Mouse (Mus musculus): ENCODE measurements around the gene Atp13a3. TPM values are rescaled to one million over a fixed set of nuclear protein-coding genes. Genes with fewer than 3 reads are reported as not detected.

Gene Atp13a3
- polyA plus RNA-seq, 1 experiment from 2014 or later, result 22.6 TPM

- H3K4me3 ChIP-seq (ENCODE audit: low read depth, low read length), result no peak overlapping the region
- H3K27ac ChIP-seq (ENCODE audit: low read depth, low read length), result no peak overlapping the region
- peaks cover 6% of the 10 kb centered on the region for H3K27me3 ChIP-seq (replicated peaks; ENCODE audit: control insufficient read depth, insufficient read depth, low read length)
- ATAC-seq (replicated peaks; ENCODE audit: low FRiP score) (no peak), DNase-seq (ENCODE audit: low spot score) (no peak)
- H3K36me3 ChIP-seq (ENCODE audit: control insufficient read depth, insufficient read depth, low read length), result no peaks in the 10 kb centered on the region
- no peaks in the 10 kb centered on the region for H3K4me1 ChIP-seq (replicated peaks; ENCODE audit: control insufficient read depth, insufficient read depth, low read length)
- no peaks in the 10 kb centered on the region for H3K9me3 ChIP-seq (ENCODE audit: control insufficient read depth, low read length)
- no peak overlapping the region for H3K9ac ChIP-seq (ENCODE audit: low read depth, low read length)
- no peak overlapping the region for H3K4me2 ChIP-seq
- WGBS, result 57% methylated on average over 6 of the region's 6 CpGs
Observed at GRCm38 (mm10) chr16:30290436-30290835, 115.3 kb downstream of the Atp13a3 start.

- H3K36me3 ChIP-seq (ENCODE audit: control insufficient read depth, insufficient read depth, low read length), result no peaks in the 10 kb centered on the region
- no peaks in the 10 kb centered on the region; the same call in 1 of the 2 replicates for H3K4me1 ChIP-seq (replicated peaks; ENCODE audit: control insufficient read depth, insufficient read depth, low read length)
- H3K9me3 ChIP-seq (ENCODE audit: control insufficient read depth, low read length), result no peaks in the 10 kb centered on the region
- peaks cover 48% of the 10 kb centered on the region for H3K27me3 ChIP-seq (replicated peaks; ENCODE audit: control insufficient read depth, insufficient read depth, low read length)
- DNase-seq (ENCODE audit: low spot score), result no peak
- 56% methylated on average over 4 of the region's 4 CpGs for WGBS
- H3K4me2 ChIP-seq, result no peak overlapping the region
- ATAC-seq (replicated peaks; ENCODE audit: low FRiP score), result no peak
- H3K4me3 ChIP-seq (ENCODE audit: low read depth, low read length), result no peak overlapping the region
- H3K27ac ChIP-seq (ENCODE audit: low read depth, low read length), result no peak overlapping the region
- H3K9ac ChIP-seq (ENCODE audit: low read depth, low read length), result no peak overlapping the region
Observed at GRCm38 (mm10) chr16:30285701-30286100, 120.1 kb downstream of the Atp13a3 start.

DNA sequence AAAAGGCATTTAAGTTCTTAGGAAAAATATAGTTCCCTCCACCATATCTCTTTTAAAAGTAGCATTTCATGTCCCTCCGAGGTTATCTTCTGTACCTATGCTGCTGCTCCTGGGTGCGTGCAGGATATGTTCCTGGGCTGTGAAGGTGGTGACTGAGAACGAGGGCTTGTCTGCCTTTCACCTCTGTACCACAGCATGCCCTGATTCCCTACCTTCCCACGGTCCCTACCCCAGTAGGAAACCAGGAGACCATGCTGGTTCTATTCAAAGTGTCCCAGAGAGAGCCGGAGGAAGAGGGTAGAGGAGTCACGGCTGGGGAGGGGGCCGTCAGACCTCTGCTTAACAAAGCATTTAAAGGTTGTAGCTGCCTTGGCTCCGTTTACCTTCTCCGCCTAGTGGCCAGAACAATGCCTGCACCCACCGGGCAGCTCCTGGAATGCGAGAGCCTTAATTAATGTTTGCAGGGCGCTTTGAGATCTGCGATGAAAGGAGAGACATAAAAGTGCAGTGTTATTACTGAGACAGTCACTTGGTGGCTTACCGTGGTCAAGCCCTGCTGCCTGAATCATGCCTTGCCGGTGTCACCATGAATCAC lies 121.9 kb downstream of the Atp13a3 start:
- DNase-seq (ENCODE audit: low spot score) (peak; percentile 54), ATAC-seq (replicated peaks; ENCODE audit: low FRiP score) (no peak)
- Histone ChIP-seq H3K36me3 (ENCODE audit: control insufficient read depth, insufficient read depth, low read length) (no peaks in the 10 kb centered on the region), H3K27ac (ENCODE audit: low read depth, low read length) (no peak overlapping the region), H3K4me1 (replicated peaks; ENCODE audit: control insufficient read depth, insufficient read depth, low read length) (no peaks in the 10 kb centered on the region; the same call in 1 of the 2 replicates), H3K9me3 (ENCODE audit: control insufficient read depth, low read length) (no peaks in the 10 kb centered on the region), H3K9ac (ENCODE audit: low read depth, low read length) (no peak overlapping the region), H3K4me2 (no peak overlapping the region; the same call in 1 of the 2 replicates), H3K4me3 (ENCODE audit: low read depth, low read length) (no peak overlapping the region), H3K27me3 (replicated peaks; ENCODE audit: control insufficient read depth, insufficient read depth, low read length) (peaks cover 51% of the 10 kb centered on the region)
- WGBS, result 4% methylated on average over 15 of the region's 15 CpGs

GRCm38 (mm10) chr16:30282844-30283495 lies 122.8 kb downstream of the Atp13a3 start, which contains the start of gene Lrrc15:
Lrrc15 (minus strand) TSS chr16:30283256.
- no peak for ATAC-seq (replicated peaks; ENCODE audit: low FRiP score)
- Histone ChIP-seq H3K9me3 (ENCODE audit: control insufficient read depth, low read length) (no peaks in the 10 kb centered on the region), H3K4me1 (replicated peaks; ENCODE audit: control insufficient read depth, insufficient read depth, low read length) (no peaks in the 10 kb centered on the region; the same call in 1 of the 2 replicates), H3K9ac (ENCODE audit: low read depth, low read length) (no peak within 1 kb of the TSS), H3K36me3 (ENCODE audit: control insufficient read depth, insufficient read depth, low read length) (no peaks in the 10 kb centered on the region), H3K27ac (ENCODE audit: low read depth, low read length) (no peak within 1 kb of the TSS), H3K4me2 (peak within 1 kb of the TSS; percentile 57), H3K4me3 (ENCODE audit: low read depth, low read length) (peak within 1 kb of the TSS; percentile 32), H3K27me3 (replicated peaks; ENCODE audit: control insufficient read depth, insufficient read depth, low read length) (peaks cover 50% of the 10 kb centered on the region)
- 10% methylated on average over 34 of the region's 34 CpGs for WGBS
- peak; percentile 43 for DNase-seq (ENCODE audit: low spot score)

DNA sequence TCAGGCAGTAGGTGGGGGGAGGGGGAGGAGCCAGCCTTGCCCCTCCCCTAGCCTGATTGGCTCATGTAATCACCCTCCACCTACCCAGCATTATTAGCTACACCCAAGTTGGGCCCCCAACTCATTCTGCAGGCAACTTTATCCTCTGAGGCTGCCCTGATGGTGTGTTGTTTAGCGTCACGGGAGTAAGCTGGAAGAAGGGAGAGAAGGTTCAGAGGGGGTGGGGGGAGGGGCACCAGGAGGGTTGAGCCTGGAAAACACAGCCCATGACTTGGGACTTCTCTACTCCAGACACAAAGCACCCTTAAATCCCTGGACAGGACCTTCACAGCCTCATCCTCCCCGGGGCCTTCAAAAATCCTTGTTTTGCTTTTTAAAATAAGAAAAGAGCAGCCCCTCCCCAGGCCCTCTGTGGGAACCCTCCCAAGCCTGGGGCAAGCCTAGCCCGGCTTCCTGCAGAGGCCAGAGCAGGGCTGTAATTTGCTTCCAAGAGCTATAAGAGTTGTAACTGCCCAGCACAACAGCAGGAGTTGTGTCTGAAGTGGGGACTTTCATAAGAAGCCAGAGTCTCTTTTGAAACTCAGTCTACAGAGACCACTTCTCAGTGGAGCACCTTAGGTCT lies 125.0 kb downstream of the Atp13a3 start:
- H3K4me2 ChIP-seq, result no peak overlapping the region
- H3K4me1 ChIP-seq (replicated peaks; ENCODE audit: control insufficient read depth, insufficient read depth, low read length), result no peaks in the 10 kb centered on the region; the same call in 1 of the 2 replicates
- DNase-seq (ENCODE audit: low spot score), result no peak
- no peak overlapping the region for H3K9ac ChIP-seq (ENCODE audit: low read depth, low read length)
- no peaks in the 10 kb centered on the region for H3K9me3 ChIP-seq (ENCODE audit: control insufficient read depth, low read length)
- H3K27ac ChIP-seq (ENCODE audit: low read depth, low read length), result no peak overlapping the region
- 35% methylated on average over 4 of the region's 4 CpGs for WGBS
- no peaks in the 10 kb centered on the region for H3K36me3 ChIP-seq (ENCODE audit: control insufficient read depth, insufficient read depth, low read length)
- peaks cover 48% of the 10 kb centered on the region for H3K27me3 ChIP-seq (replicated peaks; ENCODE audit: control insufficient read depth, insufficient read depth, low read length)
- no peak overlapping the region for H3K4me3 ChIP-seq (ENCODE audit: low read depth, low read length)
- ATAC-seq (replicated peaks; ENCODE audit: low FRiP score), result no peak

GRCm38 (mm10) chr16:30278406-30278805 lies 127.4 kb downstream of the Atp13a3 start:
- 82% methylated on average over 11 of the region's 11 CpGs for WGBS
- no peak overlapping the region for H3K4me3 ChIP-seq (ENCODE audit: low read depth, low read length)
- ATAC-seq (replicated peaks; ENCODE audit: low FRiP score), result no peak
- H3K9ac ChIP-seq (ENCODE audit: low read depth, low read length), result no peak overlapping the region
- peaks cover 25% of the 10 kb centered on the region for H3K27me3 ChIP-seq (replicated peaks; ENCODE audit: control insufficient read depth, insufficient read depth, low read length)
- H3K4me1 ChIP-seq (replicated peaks; ENCODE audit: control insufficient read depth, insufficient read depth, low read length), result no peaks in the 10 kb centered on the region; the same call in 1 of the 2 replicates
- DNase-seq (ENCODE audit: low spot score), result no peak
- no peaks in the 10 kb centered on the region for H3K36me3 ChIP-seq (ENCODE audit: control insufficient read depth, insufficient read depth, low read length)
- H3K4me2 ChIP-seq, result no peak overlapping the region
- H3K9me3 ChIP-seq (ENCODE audit: control insufficient read depth, low read length), result no peaks in the 10 kb centered on the region
- no peak overlapping the region for H3K27ac ChIP-seq (ENCODE audit: low read depth, low read length)

DNA sequence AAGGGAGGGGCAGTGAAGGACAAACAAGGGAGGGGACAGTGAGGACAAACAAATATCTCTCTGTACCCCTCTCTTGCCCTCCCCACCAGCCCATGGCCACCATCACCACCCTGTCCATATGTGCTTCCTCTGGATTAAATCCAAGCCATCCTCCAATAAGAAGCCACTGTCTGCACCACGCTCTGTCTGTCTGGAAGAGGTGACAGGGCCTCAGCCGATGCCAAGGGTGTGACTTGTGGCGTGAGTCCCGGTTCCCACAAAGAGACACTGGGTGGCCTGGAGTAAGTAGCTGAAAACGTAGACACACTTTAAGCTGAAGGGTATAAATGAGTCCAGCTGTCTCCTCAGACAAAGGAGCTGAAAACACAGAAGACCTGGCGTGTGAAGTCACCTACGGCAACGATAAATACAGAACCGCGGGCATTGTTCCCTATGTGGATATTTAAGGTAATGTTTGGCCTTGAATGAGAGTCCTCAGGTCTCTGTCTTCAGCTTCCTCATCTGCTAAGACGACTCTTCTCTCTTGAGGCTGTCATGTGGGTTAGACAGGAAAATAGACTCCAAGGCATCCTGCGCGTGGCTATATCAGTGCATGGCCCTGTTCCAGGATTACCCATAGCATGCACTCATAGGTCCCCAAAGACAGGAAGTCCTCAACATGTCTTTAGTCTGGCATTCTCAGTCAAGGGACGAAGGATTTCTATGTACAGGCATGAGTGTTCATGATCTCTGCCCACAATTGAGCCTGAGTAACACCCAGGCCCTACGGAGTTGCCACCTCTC lies 130.0 kb downstream of the Atp13a3 start:
- H3K4me3 ChIP-seq (ENCODE audit: low read depth, low read length), result no peak overlapping the region
- no peak for ATAC-seq (replicated peaks; ENCODE audit: low FRiP score)
- peaks cover 3% of the 10 kb centered on the region; the same call in 1 of the 2 replicates for H3K27me3 ChIP-seq (replicated peaks; ENCODE audit: control insufficient read depth, insufficient read depth, low read length)
- H3K27ac ChIP-seq (ENCODE audit: low read depth, low read length), result no peak overlapping the region
- no peaks in the 10 kb centered on the region for H3K9me3 ChIP-seq (ENCODE audit: control insufficient read depth, low read length)
- 79% methylated on average over 15 of the region's 15 CpGs for WGBS
- no peak overlapping the region for H3K4me2 ChIP-seq
- H3K4me1 ChIP-seq (replicated peaks; ENCODE audit: control insufficient read depth, insufficient read depth, low read length), result no peaks in the 10 kb centered on the region; the same call in 1 of the 2 replicates
- no peaks in the 10 kb centered on the region for H3K36me3 ChIP-seq (ENCODE audit: control insufficient read depth, insufficient read depth, low read length)
- no peak for DNase-seq (ENCODE audit: low spot score)
- H3K9ac ChIP-seq (ENCODE audit: low read depth, low read length), result no peak overlapping the region

DNA sequence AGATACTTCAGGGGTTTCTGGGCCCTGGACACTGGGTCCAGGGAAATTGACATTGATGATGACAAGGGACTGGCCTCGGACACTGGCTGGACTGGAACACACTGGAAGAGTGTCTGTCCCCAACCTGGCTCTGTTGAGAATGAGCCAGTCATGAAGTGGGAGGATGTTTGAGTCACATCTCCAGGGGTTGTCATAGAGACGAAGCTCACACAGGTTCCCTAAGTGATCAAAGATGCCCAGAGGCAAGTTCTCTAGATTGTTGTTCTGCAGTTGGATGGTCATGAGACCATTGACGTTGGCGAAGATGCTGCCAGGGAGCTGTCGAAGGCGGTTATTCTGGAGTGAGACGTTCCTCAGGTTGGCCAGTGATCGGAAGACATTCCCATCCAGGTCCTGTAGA lies 132.7 kb downstream of the Atp13a3 start:
- H3K27ac ChIP-seq (ENCODE audit: low read depth, low read length), result no peak overlapping the region
- ATAC-seq (replicated peaks; ENCODE audit: low FRiP score), result no peak
- no peak overlapping the region for H3K4me2 ChIP-seq
- no peak overlapping the region for H3K4me3 ChIP-seq (ENCODE audit: low read depth, low read length)
- 85% methylated on average over 8 of the region's 8 CpGs for WGBS
- no peaks in the 10 kb centered on the region for H3K27me3 ChIP-seq (replicated peaks; ENCODE audit: control insufficient read depth, insufficient read depth, low read length)
- H3K36me3 ChIP-seq (ENCODE audit: control insufficient read depth, insufficient read depth, low read length), result no peaks in the 10 kb centered on the region
- no peak overlapping the region for H3K9ac ChIP-seq (ENCODE audit: low read depth, low read length)
- no peaks in the 10 kb centered on the region for H3K9me3 ChIP-seq (ENCODE audit: control insufficient read depth, low read length)
- H3K4me1 ChIP-seq (replicated peaks; ENCODE audit: control insufficient read depth, insufficient read depth, low read length), result no peaks in the 10 kb centered on the region; the same call in 1 of the 2 replicates
- no peak for DNase-seq (ENCODE audit: low spot score)

All from liver, embryonic 11.5 days (tissue).